Mouse (Mus musculus) lung, postnatal 25 days (tissue): ENCODE results near the gene Alpi.

Experiments used
- DNase-seq: peaks from one replicate; pipeline ENCODE4 v3.0.0; 2022; ENCODE audit warnings: low spot score

Gene Alpi

GRCm38 (mm10) chr1:87059042-87059665 lies 42.3 kb downstream of the Alpi start:
- no peak for DNase-seq

- DNase-seq, result no peak
These were observed 44.3 kb downstream of the Alpi start for GRCm38 (mm10) chr1:87057075-87057474.

GRCm38 (mm10) chr1:87051369-87051768 lies 50.0 kb downstream of the Alpi start:
- DNase-seq, result no peak

- no peak for DNase-seq
These were observed 50.7 kb downstream of the Alpi start for GRCm38 (mm10) chr1:87050700-87051099.

GRCm38 (mm10) chr1:87050072-87050471 lies 51.3 kb downstream of the Alpi start:
- no peak for DNase-seq
